Mouse (Mus musculus) heart, adult 2 months (tissue): ENCODE data around the gene Rpe.

ENCODE experiments used
- CTCF ChIP-seq: fragments of 200-600 bp; IDR thresholded peaks from 2 replicates; pipeline ENCODE4 v1.8.1; 2022; ENCODE audit warnings: antibody characterized with exemption, mild to moderate bottlenecking, moderate library complexity
- EP300 ChIP-seq: fragments of 200-500 bp; IDR thresholded peaks from 2 replicates; pipeline ENCODE4 v1.6.1; 2011; ENCODE audit warnings: low read depth, low read length, control low read depth; ENCODE audit not compliant: insufficient read depth
- POLR2A ChIP-seq: fragments of 200-500 bp; IDR thresholded peaks from 2 replicates; pipeline ENCODE4 v1.6.1; 2011; ENCODE audit warnings: mild to moderate bottlenecking, low read depth, low read length, control low read depth; ENCODE audit not compliant: insufficient read depth

GRCm38 (mm10) chr1:66712859-66713258 is 12.2 kb downstream of the Rpe start:
- no peak for TF ChIP-seq POLR2A
- no peak for TF ChIP-seq CTCF
- no peak for TF ChIP-seq EP300
